Comparison of ENCODE assay signal across 12 mouse cellular contexts in genomic region chr5:111310185-111310584, GRCm38 (mm10). TPM values are rescaled to one million over a fixed set of nuclear protein-coding genes. Genes with fewer than 3 reads are reported as not detected.
DNase-seq lines count a peak whose midpoint lies in the region.
"Had no signal": no experiment of that assay in that cellular context is flagged by ENCODE, and none has a peak within 500 bp of the region (broad histone marks: within the 10 kb centered on the region; RNA-seq: fewer than 3 reads in every experiment).

No protein-coding gene starts in this region.

- intact Hi-C loops in heart, postnatal 36 days (cut with DNase I): no loop called here

- peak; percentile 41 for DNase-seq in heart, postnatal 4 days
- DNase-seq in heart, postnatal 36 days: no peak
- DNase-seq in urinary bladder, adult 18-20 months (ENCODE audit: low spot score in 2 of 2): peak; percentile 58 to 79
- DNase-seq in urinary bladder, adult 2 months (ENCODE audit: low spot score): no peak
- DNase-seq in gonadal fat pad, adult 2 months (ENCODE audit: low read depth): peak; percentile 91
- peak; percentile 57 for DNase-seq in urinary bladder, postnatal 25 days (ENCODE audit: low spot score)
- no peak for DNase-seq in frontal cortex, postnatal 14 days (ENCODE audit: low spot score in 2 of 2)
- DNase-seq in cerebellum, adult 8-10 months: no peak
- DNase-seq: cerebellum, postnatal 14 days; embryo, embryonic 11 days; lung, postnatal 4 days; thymus, postnatal 4 days had no signal

RNA-seq across cellular contexts. Expression of gene Pitpnb, which starts 20.4 kb away (rescaled TPM):
- total RNA-seq in heart, postnatal 4 days (2021): 10 to 100 TPM; 63.4 to 64.7 TPM
- total RNA-seq in heart, postnatal 36 days (2021): 10 to 100 TPM; 41.7 to 45.3 TPM
- 65.4 and 80.2 TPM in 2 replicates for polyA plus RNA-seq in urinary bladder, adult 2 months (2012; rRNA removed)
- polyA plus RNA-seq in gonadal fat pad, adult 2 months (2012; rRNA removed): 55.1 and 58.0 TPM in 2 replicates

Comparison
In these comparisons a context has a peak if more than half of its experiments do, and no peak if none do; other contexts are left out.
1. DNase-seq: peak in heart, postnatal 4 days (single experiment), urinary bladder, adult 18-20 months (2 of 2), gonadal fat pad, adult 2 months (single experiment) and urinary bladder, postnatal 25 days (single experiment); none in heart, postnatal 36 days (0 of 2), urinary bladder, adult 2 months (single experiment), frontal cortex, postnatal 14 days (0 of 2) and cerebellum, adult 8-10 months (single experiment).